Mouse (Mus musculus) right cerebral cortex, postnatal 14 days (tissue): ENCODE data around the gene Crnkl1.
"Not testable (repeated sequence)": the region's sequence is repeated elsewhere in the genome, so short reads cannot be mapped to it uniquely, and the experiment has no call there.

Source experiments
- DNase-seq: peaks from one replicate; pipeline ENCODE4 v3.0.0; 2022

The Crnkl1 gene

DNA sequence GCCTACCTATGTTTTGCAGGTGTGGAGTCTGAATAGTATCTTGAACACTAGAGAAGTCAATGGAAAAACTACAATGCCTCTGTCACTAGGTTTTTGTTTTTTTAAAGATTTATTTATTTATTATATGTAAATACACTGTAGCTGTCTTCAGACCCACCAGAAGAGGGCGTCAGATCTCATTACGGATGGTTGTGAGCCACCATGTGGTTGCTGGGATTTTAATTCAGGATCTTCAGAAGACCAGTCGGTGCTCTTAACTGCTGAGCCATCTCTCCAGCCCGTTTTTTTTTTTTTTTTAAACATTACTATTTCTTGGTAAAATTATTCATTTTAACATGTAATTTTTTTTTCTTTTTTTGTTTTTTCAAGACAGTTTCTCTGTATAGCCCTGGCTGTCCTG is 28.9 kb downstream of the Crnkl1 start:
- not testable (repeated sequence) for DNase-seq

DNA sequence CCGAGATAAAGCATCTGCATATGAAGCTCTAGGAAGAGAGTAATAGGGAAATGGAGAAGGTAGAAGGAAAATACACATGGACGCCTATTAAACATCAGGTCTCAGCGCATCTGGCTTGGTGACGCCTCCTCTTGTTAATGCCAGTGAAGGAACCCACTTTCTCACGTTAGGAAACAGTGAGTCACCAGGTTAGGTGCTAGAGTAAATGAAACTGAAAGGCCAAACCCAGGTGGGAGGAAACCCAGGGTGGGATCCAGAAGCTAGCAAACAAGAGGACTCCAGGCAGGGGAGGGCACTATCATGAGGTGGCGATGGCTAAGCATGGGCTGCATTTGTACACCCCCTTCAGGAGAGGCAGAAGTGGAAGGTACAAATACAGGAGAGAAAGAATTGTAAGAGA is 29.7 kb downstream of the Crnkl1 start:
- no peak for DNase-seq

DNA sequence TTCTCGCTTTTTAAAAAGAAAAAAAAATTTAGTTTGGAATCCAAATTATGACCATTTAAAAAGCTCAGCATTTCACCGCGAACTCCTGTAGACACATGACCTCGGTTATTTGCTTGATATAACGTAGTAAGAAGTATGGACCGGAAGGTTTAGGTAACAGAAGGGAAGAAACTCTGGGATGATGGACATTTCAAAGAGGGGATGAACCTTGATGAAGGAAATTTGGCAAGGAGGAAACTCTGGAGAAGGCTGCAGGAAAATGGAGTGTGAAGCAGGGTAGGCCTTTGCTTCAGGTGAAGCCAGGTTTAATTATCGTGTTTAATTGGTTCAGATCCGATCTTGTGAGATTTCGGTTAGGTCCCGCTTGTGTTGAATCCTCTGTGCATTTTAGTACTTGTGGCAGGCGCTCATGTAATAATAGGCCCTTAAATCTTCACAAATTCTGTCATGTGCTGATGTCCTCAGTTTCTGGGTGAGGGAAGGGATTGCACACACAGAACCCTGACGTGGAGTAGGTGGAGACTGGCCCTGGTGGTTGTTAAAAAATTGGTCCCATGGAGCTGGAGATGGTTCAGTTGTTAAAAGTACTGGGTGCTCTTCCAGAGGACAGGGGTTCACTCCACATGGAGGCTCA is 30.7 kb downstream of the Crnkl1 start:
- no peak for DNase-seq

DNA sequence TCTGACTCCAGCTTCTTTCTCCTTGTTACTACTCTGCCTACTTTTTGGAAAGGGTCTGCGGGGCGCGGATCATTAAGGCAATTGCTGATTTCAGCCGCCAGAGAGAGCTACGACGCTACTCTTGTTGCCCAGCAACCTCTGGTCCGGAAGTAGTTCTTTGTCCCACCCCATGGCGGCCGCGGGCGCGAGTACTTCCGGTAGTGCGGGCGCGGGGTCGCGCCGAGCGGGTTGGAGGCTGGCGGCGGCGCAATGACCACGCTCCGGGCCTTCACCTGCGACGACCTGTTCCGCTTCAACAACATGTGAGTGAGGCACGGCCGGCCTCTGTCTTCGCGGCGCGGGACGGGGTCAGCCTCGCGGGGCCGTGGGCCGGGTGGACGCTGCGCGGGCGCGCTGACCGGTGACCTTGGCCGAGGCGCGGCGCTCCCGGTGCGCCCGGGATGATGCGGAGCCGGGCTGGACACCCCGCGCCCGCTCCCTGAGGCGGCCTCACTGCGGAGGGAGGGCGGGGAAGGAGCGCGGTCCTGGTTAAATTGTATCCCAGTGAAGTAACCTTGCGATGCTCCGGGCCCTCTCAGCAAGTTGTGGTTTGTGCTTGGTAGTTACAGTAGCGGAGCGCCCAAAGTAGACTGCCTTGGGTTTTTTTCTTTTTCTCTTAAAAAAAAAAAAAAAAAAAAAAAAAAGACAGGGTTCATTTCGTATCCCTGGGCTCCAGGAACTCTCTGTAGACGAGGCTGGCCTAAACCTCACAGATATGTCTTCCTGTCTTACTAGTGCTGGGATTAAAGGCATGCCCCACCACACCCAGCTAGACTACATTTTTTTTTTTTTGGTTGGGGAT is 31.5 kb downstream of the Crnkl1 start:
- peak; percentile 91 for DNase-seq

DNA sequence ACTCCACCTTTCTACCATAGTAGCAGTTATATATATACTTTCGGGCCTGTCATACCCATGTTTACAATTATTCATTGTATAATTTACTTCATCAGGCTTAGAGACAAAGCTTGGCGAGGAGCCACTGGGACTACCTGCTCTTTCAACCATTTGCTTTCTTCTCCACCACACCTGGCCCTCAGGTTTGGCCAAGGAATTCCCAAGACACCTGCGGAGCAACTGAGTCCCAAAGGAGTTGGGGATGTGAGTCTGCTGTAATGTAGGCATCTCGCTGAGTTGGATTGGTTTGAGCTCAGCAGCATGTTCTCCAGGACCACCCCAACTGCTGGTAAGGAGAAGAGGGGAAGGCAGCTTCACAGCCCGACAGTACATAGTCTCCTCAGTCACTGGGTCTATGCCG is 33.0 kb downstream of the Crnkl1 start, which contains the start of gene Naa20:
TSS of gene Naa20 (plus strand) at position 239 of the 400 bp plus-strand sequence.
- no peak for DNase-seq

DNA sequence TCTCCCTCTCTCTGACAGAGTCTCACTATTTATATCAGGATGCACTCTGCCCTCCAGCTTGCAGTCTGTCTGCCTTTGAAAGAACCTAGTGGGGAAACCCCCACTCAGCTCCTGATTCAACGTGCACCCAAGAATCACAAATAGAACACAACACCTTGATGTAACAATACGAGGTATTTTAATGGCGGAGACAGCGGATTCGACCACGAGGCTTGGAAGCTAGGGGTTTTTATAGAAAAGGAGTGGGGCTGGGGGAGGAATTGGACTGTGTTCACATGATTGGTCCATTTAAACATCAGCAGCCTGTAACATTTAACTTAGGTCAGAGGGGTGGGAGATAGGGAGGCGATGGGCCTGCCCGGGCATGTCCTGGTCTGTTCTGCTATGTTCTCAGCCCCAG is 34.5 kb downstream of the Crnkl1 start:
- not testable (repeated sequence) for DNase-seq

DNA sequence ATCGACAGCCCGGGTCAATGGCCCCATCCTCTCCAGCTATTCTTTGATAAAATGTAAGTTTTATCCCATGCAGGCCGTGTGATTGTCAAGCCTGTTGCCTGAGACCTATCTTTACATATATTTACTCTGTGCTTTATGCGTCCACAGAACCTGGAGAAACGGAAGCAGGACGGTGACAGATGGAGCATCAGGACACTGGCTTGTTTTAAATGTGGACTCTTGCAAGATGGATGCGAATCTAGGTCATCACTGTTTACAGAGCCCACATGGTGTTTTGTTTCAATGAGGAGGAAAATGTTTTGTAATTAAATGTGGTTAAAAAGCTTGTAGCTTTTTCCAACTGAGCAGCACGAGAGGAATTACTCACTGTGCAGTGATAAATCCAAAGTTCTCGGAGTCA is 36.7 kb downstream of the Crnkl1 start:
- DNase-seq = no peak

DNA sequence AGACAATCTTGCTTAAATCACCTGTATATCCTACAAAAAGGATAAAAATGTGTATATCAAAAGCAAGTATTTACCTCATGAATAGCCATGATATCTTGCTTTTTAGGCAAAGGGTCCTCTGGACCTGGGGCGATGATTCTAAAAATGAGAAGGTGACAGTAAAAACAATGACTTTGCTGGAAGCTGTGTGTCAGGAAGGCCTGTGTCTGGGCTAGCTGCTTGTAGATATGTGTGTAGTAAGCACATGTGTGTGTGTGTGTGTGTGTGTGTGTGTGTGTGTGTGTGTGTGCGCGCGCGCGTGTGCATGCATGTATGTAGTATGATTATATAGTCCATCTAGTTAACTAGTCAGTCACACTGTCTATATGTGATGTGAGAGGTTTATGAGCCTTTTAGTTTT is 41.1 kb downstream of the Crnkl1 start:
- DNase-seq = no peak

DNA sequence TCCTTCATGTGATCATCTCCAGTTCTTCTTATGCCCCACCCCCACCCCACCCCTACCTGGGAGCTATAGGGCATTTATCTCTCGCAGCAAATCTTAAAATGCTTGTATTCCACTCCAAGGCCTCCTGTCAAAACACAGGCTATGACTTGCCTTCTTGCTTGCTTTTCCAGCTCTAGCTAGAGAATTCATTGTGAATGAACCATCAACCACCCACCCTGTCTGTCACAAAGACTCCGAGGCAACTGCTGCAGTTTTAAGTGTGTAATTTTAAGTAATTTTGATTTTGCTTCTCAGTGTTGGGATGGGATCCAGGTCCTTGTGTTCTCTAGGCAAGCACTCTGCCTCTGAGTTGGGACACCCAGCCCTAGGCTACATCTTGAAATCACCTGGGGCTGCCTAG is 44.2 kb downstream of the Crnkl1 start:
- no peak for DNase-seq

DNA sequence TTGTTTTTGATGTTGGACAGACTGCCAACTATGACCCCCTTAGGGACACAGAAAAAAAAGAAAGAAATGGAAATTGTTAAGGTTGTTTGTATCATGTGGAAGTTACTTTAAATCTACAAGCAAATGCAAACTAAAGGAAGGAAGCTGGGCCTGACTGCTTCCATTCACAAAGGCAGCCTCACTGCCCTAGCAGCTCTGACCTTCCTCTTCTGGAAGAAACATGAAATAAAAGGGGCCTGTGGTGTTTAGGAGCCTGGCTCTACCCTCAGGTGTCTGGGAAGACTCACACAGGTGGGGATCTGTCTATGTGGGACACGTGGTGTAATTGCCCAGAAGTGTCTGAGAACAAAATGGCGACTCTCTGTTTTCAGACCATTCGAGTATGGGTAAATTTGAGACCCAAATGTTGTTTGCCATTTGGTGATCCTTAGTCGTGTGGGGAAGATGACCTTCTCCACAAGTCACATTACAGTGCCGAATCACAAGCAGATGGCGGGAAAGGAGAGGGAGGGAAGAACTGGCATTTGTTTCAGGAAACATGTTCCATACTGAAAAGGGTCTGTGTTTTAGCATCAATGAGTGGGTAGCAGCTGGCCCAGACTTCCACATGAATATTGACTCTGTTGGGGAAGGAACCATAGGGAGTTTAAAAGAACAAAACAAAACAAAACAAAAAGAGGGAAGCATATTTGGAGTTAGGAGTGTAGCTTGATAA is 45.9 kb downstream of the Crnkl1 start:
- DNase-seq = no peak

DNA sequence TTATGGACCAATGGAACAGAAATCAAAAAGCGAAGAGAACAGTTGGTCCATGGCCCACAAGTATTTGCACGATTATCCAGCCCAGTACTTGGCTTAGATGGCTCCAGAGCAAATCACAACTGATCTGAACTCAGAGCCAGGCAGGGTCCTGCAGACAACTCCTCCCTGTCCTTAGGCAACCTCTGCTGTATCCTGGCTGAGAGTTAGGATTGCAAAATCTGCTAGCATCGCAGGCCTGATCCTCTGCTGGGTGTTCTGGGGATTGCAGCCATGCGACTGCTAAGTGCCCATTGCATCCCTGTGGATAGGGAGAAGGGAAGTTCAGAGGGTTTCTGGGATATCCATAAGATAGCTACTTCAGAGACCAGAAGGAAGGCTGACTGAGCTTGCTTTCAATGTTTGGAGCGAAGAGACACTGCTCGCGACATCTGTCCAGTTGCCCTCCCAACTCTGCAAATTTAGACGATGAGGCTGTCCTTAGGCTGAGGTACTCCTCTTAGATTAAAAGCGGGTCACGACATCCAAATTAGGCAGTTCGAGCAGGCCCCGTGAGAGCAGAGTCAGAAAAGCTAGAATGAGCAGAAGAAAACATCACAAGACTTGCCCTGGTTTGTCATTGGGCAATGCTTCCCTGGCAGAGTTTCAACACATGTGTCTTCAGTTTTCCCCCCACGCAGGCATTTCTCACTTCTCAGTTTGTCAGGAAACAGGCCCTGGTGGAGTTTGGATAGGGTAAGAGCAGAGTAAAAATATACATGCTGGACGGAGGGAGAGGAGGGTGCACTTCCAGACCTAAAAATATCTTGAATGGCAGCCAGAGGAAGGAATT is 46.7 kb downstream of the Crnkl1 start:
- no peak for DNase-seq

DNA sequence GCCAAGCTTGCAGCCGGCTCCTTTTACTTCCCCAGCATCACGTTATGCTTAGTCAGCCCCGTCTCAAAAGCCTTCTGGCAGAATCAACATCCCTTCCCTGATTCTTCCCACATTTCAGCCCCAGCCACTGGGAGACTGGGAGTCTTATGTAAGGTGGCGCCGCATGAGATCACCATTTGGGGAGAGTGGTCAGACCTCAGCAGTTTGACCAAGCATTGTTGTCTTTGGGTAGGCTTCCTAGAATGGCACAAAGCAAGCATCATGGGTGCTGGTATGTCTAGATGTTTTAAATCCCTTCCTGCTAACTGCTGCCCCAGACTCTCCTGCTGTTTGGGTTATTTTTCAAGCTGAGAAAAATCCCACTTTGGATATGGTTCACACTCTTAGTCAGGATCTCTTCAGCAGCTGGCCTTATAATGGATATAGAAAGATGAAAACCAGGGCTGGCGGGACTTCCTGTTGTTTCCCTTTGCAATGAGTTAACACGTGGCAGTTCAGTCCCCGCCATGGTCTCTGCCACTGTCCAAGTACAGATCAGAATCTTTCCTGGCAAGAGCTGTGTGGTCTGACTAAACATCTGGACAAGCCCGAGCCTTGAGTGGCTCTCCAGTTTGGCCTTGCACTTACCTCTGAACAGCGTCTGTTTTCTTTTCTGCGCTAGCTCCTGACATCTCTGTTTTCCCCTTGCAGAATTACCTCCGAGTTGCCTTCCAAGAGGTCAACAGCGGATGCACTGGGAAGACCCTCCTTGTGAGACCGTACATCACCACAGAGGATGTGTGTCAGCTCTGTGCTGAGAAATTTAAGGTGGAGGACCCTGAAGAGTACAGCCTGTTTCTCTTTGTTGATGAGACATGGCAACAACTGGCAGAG is 49.7 kb downstream of the Crnkl1 start:
- DNase-seq = no peak

DNA sequence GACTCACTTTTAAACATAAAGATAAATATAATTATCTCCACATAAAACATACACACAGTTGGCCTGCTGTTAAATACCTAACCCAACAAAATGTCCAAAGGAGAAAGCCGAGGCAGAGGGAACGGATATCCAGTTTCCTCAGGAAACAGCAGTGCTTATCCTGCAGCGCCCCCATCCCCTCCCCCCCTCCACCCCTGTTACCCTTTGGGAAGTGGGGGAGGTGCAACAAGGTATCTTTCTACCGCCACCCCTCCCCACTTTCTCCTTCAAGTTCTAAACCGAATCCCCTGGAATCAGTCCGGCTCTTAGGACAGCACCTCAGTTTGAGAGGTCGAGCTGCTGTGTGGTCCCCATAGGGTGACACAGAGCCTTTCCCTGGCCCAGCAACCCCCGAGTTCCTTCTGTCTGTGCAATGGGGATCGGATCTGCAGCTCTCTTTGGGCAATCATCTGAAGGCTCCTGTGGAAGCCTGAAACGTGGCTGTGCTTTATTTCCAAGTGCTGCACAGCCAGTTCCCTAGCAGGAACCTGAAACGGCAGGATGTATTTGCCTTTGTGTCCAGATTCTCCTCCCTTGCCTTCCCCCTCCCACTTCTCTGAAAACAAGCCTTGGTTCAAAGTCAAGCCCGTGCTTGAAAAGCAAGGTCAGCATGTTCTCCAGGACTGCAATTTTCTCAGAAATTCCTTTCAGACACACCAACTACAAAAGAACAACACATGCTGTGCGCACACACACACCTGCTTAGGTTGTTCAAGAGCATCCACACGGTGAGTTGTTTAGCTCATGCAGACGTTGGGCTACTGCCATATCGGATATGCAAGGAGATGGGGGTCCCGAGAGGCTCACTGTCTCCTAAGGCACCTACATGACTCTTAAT is 50.5 kb downstream of the Crnkl1 start:
- no peak for DNase-seq

DNA sequence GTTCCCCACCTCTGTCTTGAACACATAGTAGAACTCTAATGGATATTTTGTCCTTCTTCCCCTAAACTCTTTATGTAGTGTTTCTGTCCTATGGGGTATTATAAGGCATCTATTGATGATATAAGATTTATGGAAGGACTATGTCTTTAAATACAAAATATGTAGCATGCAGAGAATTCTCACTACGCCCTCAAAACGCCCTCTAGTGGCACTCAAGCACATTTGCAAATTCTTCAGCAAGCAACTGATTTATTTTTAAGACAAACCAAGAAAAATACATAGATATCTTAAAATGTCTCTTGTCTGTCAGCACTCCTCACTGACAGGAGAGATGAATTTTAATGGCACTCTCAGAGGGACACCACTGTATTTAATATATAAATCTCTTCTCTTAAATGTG is 52.4 kb downstream of the Crnkl1 start:
- no peak for DNase-seq

DNA sequence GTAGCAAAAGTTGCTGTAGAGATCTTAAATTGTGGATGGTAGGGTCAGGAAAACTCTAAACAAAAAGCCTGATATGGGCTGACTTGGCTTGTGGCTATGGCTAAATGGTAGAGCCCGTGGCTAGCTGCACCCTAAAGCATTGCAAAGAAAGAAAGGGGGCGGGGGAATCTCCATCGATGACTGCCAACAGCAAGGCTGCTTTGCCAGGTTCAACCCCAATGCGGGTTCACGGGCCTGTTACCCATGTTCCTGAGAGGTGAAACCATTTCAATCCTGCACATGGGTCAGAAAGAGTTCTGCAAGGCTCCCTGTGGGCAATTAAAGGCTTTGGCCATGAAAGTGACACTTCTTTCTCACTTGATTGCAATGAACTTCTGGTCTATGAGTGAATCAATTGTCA is 52.9 kb downstream of the Crnkl1 start:
- DNase-seq = no peak

DNA sequence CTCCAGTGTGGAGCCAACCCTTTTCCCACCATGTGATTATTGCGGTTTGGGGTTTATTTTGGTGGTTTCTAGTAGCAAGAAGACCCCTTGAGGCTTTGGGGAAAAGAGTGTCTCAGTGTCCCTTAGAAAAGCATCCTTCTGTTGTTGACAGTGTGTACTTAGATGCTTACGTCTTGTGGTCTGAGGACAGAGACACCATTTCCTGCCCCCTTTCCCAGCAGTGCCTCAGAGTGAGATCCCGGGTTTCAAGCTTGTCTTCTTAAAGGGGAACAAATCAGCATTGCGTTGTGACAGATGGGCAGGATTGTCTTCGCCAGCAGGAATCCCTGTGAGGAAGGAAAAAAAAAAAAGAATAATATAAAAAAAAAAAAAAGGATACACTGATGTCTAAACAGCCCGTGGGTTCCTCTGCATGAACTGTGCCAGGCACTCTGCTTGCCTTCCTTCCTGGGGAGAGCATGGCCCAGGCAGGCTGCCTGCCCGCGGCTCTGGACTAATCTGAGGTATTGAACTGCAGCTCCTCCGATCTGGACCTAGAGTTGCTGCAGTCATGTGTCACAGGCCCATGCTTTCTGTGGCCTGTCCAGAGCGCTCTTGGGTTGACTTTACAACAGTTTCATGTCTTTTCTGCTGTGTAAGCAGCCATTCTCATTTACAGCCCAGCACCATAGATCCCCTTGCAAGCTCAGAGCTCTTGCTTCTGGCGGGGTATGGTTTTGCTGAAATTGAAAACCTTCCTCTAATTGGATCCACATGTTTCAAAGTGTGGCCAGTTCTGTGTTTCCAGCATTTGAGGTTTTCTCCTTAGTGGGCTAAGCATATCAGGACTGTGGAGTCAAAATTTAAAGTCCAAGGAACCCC is 53.7 kb downstream of the Crnkl1 start:
- DNase-seq = no peak

DNA sequence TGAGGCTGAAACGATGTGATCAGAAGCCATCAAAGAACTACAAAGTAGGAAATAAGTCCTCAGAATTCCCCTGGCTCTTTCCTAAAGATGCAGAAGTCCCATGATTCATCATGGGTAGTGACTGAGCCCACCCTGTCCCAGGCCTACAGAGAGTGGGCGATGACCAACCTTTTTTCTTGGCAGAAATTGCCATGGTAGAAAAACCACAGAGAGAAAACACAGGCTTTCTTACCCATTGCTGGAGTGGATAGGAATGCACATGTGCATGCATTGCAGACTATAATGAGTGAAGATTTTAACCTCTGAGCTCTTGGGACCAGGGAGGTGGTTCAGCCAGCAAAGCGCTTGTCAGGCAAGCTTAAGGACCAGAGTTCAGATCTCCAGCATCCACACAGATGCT is 57.6 kb downstream of the Crnkl1 start:
- no peak for DNase-seq

DNA sequence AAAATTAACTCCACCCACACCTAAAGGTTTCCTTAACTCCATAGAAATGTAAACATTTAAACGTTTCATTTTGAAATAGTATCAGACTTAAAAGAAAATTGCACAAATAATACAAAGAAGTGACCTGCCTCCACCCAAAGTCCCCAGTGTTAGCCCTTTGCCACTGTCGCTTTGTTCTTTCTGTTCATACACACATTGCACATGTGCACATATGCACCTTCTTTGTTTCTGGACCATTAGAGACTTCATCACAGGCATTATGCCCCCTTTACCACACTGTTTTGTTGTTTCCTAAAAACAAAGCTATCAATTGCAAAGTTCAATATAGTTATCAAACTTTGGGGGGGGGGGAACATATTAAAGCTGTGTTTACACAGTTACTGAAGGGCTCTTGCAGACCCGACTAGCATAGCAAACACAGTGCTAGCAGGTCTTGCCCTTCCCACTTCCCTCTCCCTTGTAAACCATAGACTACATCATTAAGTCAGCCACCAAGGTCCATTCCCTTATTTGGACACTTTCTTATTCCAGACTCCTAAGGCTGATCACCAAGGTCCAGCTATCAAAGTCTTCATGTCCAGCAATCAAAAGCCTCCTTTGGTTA is 59.8 kb downstream of the Crnkl1 start:
- no peak for DNase-seq

DNA sequence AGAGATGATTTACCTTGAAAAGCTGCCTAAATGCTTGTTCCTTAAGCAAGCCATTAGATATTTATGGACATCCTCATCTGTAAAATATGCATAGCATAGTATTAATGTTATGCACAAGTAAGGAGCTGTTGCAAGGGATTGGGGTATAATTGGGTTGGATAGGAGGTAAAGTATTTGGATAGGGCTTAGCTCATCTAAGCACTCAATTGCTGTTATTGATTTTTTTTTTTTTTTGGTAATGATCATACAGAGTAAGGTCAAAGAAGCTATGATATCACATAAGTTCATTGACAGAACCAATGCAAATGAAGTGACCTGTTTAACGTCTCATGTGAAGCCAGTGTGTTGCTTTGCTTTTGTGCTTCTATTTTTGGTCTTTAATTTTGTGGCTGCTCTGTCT is 60.9 kb downstream of the Crnkl1 start:
- no peak for DNase-seq
